Mouse (Mus musculus): ENCODE data around the gene Echdc3.

DNA sequence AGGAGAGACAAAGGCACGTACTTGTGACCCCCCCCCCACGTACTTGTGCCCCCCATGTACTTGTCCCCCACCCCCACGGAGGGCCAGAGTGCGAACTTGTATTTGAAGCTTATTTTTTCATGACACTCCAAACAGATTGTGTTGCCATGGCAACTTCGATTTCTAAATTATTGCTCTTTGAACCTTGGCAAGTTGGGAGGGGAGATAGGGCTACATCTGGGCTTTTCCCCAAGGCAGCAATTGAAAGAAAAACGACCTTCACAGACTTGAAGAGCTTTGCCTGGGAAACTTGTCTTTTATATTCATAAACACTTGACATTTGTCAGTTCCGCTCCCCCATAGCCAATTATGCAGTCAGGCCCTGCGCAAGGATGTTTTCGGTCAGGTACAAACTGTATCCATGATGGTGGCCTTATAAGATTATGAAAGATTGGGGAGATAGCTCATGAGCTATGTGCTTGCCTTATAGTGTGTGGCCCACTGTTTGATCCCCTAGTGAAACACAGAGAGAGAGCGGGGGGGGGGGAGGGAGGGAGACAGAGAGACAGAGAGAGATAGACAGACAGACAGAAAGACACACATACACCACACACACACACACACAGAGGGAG is 16.4 kb downstream of the Echdc3 start:
- TF ChIP-seq CTCF (IDR thresholded peaks at IDR 0.05; ENCODE audit: borderline replicate concordance, extremely low read depth, insufficient read depth, insufficient read length) = no peak
- no peak for TF ChIP-seq POLR2A (IDR thresholded peaks at IDR 0.05; ENCODE audit: borderline replicate concordance, extremely low read depth, insufficient read depth, insufficient read length, poor library complexity, severe bottlenecking)

Measured in brain, embryonic 14.5 days (tissue).